Mouse (Mus musculus) ZHBTc4 (cell line): ENCODE data around the gene Tcp10b.
"Not testable (repeated sequence)": the region's sequence is repeated elsewhere in the genome, so short reads cannot be mapped to it uniquely, and the experiment has no call there.

Experiments used
- DNase-seq: peaks from one replicate; pipeline ENCODE4 v3.0.0-alpha.2; 2011; ENCODE audit warnings: low read depth, low spot score

Tcp10b gene

GRCm38 (mm10) chr17:13060804-13061203 lies at the start of gene Tcp10b:
TSS of gene Tcp10b (plus strand) at chr17:13061104.
- DNase-seq: not testable (repeated sequence)

DNA sequence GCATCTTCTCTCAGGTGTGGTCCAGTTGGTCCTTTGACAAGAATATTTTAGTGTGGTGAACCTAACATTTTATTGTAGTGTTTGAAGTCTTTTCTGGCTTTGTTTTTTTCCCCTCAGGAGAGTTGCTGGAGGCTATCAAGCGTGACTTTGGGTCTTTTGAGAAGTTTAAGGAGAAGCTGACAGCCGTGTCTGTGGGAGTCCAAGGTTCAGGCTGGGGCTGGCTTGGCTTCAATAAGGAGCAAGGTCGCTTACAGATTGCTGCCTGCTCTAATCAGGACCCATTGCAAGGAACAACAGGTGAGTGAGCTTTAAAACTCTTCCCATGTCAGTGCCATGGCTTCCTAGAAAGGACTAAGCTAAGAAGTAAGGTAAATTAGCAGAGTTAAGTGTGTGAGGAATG lies 47.6 kb upstream of the Tcp10b start:
- DNase-seq: no peak

- not testable (repeated sequence) for DNase-seq
Observed at GRCm38 (mm10) chr17:13036627-13037192, 24.2 kb upstream of the Tcp10b start.

DNA sequence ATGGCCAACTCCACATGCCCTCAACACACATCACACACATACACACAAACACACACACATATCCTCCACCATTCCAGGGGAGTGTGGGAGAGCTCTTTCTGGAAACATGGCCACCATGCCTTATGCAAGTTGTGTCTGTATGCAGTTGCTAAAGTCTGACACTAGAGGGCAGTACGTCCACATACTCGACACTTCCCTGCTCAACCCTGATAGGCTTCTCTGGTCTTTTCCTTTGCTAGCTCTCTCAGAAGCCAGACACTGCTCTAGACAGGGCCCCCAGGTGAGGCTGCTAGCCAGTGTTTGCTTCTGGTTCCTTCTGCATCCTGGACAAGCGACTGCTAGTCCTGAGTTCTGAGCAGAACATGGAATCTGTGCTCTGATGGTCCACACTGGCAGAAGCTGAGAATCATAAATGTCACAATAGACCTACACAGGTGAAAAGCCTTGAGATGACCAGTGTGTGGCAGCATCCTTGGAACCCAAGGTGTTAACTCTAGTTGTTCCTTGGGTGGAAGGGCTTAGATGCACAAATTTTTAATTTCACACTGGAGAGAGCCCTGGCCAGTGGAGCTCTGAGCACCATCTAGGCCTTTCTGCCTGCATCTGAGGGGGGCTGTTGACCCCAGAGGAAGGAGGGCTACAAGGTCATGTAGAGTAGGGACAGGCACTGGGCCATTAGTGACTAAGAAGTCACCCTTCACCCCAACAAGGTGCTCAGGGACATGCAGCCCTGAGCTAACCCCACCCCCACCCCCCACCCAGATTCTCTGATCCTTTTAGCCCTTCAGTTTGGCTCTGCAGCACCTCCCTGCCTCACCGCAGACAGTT lies 16.8 kb upstream of the Tcp10b start:
- DNase-seq: peak; percentile 88

- DNase-seq: not testable (repeated sequence)
Observed at GRCm38 (mm10) chr17:13052124-13052813, 8.6 kb upstream of the Tcp10b start, which contains the start of gene Gpr31b. TSS of gene Gpr31b (minus strand) at chr17:13052296.

DNA sequence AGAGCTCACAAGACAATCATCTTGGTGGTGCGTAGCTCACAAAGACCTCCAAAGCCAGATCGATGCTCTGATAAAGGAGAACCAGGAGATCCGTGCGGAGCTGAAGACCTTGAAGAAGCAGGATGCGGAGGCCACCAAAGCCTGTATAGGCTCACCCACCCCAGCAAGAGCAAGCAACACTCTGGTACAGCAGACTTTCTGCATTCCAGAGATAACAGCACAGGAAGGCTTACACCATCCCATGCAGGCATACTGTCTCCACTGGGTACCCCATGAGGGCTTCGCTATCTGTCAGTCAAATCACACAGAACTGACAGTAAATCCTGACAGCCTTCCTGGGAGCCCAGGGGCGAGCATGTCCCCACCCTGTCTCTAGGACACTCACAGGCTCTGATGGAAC lies 2.0 kb downstream of the Tcp10b start:
- DNase-seq: not testable (repeated sequence)

GRCm38 (mm10) chr17:13067864-13068385 lies 7.0 kb downstream of the Tcp10b start:
- not testable (repeated sequence) for DNase-seq

- not testable (repeated sequence) for DNase-seq
Observed at GRCm38 (mm10) chr17:13069227-13069626, 8.3 kb downstream of the Tcp10b start.

GRCm38 (mm10) chr17:13091510-13091909 lies 30.6 kb downstream of the Tcp10b start:
- DNase-seq: not testable (repeated sequence)

- peak; percentile 59 for DNase-seq
Observed at GRCm38 (mm10) chr17:13092100-13092764, 31.3 kb downstream of the Tcp10b start.

GRCm38 (mm10) chr17:13092960-13093359 lies 32.1 kb downstream of the Tcp10b start:
- DNase-seq: not testable (repeated sequence)

- DNase-seq: not testable (repeated sequence)
Observed at GRCm38 (mm10) chr17:13106563-13106962, 45.7 kb downstream of the Tcp10b start.

- not testable (repeated sequence) for DNase-seq
Observed at GRCm38 (mm10) chr17:13112504-13113291, 51.8 kb downstream of the Tcp10b start.

- peak; percentile 12 for DNase-seq
Observed at GRCm38 (mm10) chr17:13123308-13124038, 62.6 kb downstream of the Tcp10b start.

GRCm38 (mm10) chr17:13124241-13124640 lies 63.3 kb downstream of the Tcp10b start:
- DNase-seq: not testable (repeated sequence)

- not testable (repeated sequence) for DNase-seq
Observed at GRCm38 (mm10) chr17:13129324-13129723, 68.4 kb downstream of the Tcp10b start.

DNA sequence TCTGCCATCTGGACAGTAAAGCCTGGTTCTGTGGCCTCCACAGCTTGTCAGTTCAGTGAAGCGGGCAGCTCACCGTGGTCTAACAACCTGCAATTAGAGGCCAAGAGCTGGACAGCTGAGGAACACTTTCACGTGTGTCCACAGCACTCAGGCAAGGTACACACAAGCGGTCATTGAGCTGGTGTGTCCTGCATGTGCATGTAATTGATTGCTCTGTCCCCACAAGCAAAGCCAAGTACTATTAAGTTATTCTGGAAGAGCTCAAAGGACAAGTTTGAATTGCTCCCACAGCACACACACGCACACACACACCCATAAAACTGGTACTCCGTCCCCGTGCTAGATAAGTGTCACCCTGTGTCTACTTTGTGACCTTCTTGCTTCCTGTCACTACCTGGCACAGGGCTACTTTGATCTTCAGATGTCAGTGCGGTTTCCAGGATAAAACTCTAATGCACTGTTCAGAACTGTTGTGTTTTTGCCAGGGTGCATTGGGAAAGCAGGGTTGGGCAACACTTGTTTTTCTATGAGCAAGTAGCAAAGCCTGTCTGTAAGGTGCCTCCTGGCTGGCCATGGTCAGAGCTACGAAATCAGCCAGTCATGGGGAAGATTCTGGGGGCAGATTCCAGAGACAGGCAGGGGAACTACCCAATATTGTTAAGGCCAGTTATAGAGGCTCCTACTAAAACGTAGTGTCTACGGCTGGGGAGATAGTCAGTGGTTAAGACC lies 69.0 kb downstream of the Tcp10b start:
- not testable (repeated sequence) for DNase-seq

DNA sequence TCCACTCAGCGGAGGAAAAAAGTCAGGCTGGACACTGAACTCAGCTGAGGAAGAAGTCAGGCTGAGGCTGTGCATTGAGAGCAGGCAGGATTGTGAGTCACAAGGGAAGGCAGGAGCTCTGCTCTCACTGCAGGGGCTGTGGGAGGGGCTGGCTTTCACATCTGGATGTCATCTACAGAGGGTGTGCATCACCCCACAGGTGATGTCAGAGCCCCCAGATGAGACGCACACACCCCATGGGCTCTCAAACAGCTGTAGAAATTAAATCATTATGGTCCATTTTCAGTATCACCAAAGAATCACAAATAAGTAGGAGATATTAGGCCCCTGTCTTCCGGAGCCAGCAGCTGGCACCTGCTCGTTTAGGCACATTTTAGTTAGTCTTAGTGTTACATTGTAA lies 70.8 kb downstream of the Tcp10b start, which contains the start of gene Unc93a:
Unc93a (minus strand) TSS at position 101 of the 400 bp plus-strand sequence.
- DNase-seq: not testable (repeated sequence)
